Mouse (Mus musculus) right cerebral cortex, postnatal 36 days (tissue): Measurements from ENCODE around the gene Pcp4l1.
"Not testable (repeated sequence)": the region's sequence is repeated elsewhere in the genome, so short reads cannot be mapped to it uniquely, and the experiment has no call there.

Experiments used
- DNase-seq, 2 experiments: peaks; one replicate each; pipeline ENCODE4 v3.0.0; 2022; ENCODE audit warnings: low spot score in 2 of 2, mixed read lengths in 1 of 2

The Pcp4l1 gene

GRCm38 (mm10) chr1:171195887-171196397 is at the start of gene Pcp4l1:
Gene Pcp4l1, minus strand, starts transcription at chr1:171196268.
- DNase-seq, result peak; percentile 29 to 55

GRCm38 (mm10) chr1:171245353-171245752 is 49.3 kb upstream of the Pcp4l1 start:
- no peak for DNase-seq

- DNase-seq, result not testable (repeated sequence)
Measured at GRCm38 (mm10) chr1:171241952-171242351, 45.9 kb upstream of the Pcp4l1 start.

GRCm38 (mm10) chr1:171240911-171241310 is 44.8 kb upstream of the Pcp4l1 start:
- no peak for DNase-seq

GRCm38 (mm10) chr1:171239992-171240744 is 44.1 kb upstream of the Pcp4l1 start:
- DNase-seq, result no peak

GRCm38 (mm10) chr1:171238463-171238862 is 42.4 kb upstream of the Pcp4l1 start:
- no peak for DNase-seq

- DNase-seq, result no peak
Measured at GRCm38 (mm10) chr1:171237438-171237837, 41.4 kb upstream of the Pcp4l1 start.

- DNase-seq, result no peak
Measured at GRCm38 (mm10) chr1:171235791-171236190, 39.7 kb upstream of the Pcp4l1 start.

- no peak for DNase-seq
Measured at GRCm38 (mm10) chr1:171234538-171234937, 38.5 kb upstream of the Pcp4l1 start.

- no peak for DNase-seq
Measured at GRCm38 (mm10) chr1:171234126-171234525, 38.1 kb upstream of the Pcp4l1 start, which contains the start of gene Fcer1g. Gene Fcer1g, minus strand, starts transcription at chr1:171234365.

- no peak for DNase-seq
Measured at GRCm38 (mm10) chr1:171232800-171233730, 37.0 kb upstream of the Pcp4l1 start.

GRCm38 (mm10) chr1:171232348-171232747 is 36.3 kb upstream of the Pcp4l1 start:
- DNase-seq, result no peak

- DNase-seq, result no peak
Measured at GRCm38 (mm10) chr1:171231844-171232243, 35.8 kb upstream of the Pcp4l1 start.

- no peak for DNase-seq
Measured at GRCm38 (mm10) chr1:171230215-171230614, 34.1 kb upstream of the Pcp4l1 start.

- DNase-seq, result no peak
Measured at GRCm38 (mm10) chr1:171229750-171230149, 33.7 kb upstream of the Pcp4l1 start.

- DNase-seq, result no peak
Measured at GRCm38 (mm10) chr1:171227879-171228278, 31.8 kb upstream of the Pcp4l1 start.

GRCm38 (mm10) chr1:171226780-171227179 is 30.7 kb upstream of the Pcp4l1 start:
- no peak for DNase-seq

- DNase-seq, result no peak
Measured at GRCm38 (mm10) chr1:171224857-171225256, 28.8 kb upstream of the Pcp4l1 start, which contains the start of gene Apoa2. Gene Apoa2, plus strand, starts transcription at chr1:171225054.

GRCm38 (mm10) chr1:171223796-171224195 is 27.7 kb upstream of the Pcp4l1 start:
- no peak for DNase-seq

GRCm38 (mm10) chr1:171223168-171223567 is 27.1 kb upstream of the Pcp4l1 start:
- no peak for DNase-seq

- peak; percentile 96 to 98 for DNase-seq
Measured at GRCm38 (mm10) chr1:171222238-171223155, 26.4 kb upstream of the Pcp4l1 start, which contains the start of gene Tomm40l. Gene Tomm40l, minus strand, starts transcription at chr1:171222514.
